Mouse (Mus musculus) R1 (cell line): ENCODE data around the gene Cst3.

Source experiments
- DNase-seq: peaks from one replicate; pipeline ENCODE4 v3.0.0-alpha.2; 2018; ENCODE audit warnings: low read depth, low spot score

Gene Cst3

DNA sequence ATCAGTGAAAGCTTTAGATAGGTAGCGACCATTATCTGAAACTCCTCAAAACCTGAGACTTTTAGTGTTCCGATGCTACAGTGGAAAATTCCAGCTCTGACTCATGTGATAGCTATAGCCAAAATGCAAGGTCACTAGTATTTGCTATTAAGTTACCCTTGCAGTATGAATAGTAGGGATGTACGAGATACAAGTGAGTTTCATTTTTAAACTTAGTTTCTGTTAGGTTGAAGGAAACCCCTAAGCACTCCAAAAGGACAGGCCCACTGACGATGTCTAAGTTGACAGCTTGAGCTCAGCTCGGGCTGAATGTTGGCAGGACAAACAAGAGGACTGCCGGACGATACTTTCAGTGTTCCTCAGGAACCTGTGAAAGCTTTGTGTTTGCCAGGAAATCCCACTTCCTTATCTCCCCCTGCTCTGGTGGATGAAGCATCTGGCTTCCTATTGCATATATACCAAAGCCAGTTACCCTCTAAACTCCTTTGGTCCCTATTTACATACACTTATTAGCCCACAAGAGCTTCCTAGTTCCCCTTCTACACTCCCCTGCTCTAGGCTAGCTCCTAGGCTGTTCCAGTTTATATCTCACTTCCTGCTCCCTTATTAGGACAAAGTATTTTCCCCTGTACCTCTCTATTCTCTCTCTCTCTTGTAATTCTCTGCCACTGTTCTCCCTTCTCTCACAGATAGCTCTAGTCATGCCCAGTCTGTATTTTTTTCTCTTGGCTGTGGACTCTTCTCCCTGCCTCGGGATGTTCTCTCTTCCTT lies 18.7 kb downstream of the Cst3 start:
- DNase-seq = no peak

DNA sequence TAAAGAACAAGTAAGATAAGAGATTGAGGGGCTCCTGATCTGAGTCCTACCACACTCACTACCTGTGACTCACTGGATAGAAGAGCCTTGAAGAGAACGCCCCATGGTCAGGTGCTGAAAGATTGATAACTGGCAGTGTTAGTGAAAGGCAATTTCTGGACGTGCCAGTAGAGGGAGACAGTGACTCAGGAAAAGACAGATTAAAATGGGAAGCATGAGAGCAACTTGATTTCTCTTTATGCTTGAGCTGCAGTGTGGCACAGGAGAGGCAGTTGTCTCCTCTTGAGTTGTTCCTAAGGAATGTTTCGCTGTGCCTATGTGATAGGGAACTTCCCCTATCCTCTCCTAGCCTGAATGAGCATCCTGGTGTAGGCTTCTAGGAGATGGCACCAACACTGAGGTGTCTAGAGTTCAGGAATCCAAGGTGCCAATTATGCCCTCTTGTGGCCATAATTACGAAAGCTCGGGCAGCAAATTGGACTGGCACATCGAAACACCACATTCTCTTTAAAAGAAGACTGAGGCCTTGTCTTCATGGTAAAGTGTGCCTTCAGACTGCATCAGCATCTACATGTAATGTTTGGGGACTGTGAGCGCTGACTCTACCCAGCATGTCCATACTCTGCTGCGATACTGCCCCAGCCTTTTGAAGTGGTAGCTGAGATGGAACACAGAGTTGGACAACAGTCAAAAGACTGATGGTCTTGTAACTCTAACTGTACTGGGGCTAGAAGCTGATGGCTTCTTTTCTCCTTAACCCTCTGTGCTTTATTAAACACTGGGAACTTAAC lies 24.2 kb downstream of the Cst3 start:
- peak; percentile 86 for DNase-seq

GRCm38 (mm10) chr2:148839224-148839623 lies 36.3 kb downstream of the Cst3 start:
- DNase-seq = no peak

DNA sequence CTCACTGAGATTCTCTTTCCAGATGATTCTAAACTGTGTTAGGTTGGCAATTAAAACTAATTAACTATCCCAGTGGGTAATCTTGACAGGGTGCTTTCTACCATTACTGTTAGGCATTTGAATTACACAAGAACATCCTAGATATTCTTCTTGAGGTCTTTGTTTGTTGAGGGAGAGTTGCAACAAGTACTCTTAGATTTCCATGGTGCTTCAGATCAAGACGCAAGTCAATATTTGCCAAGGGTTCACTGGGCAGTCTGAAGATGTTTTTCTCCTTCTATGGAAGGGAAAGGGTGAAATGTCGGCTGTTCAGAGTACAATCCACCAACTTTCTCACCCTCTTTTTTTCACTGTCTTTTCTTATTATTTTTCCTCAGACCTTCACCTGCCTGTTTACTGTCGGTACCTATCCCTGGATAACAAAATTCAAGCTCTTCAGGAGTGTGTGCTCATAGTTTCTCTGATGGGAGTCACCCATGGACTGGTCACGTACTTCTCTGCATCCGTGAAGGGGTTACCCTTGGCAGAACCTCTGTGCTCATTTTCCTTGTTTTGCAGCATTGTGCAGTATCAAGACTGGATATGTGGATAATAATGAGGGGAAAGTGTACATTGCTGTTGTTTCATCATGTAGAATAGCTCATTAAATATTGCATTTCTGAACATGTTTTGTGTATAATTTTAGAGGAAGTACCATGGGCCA lies 37.3 kb downstream of the Cst3 start:
- no peak for DNase-seq

DNA sequence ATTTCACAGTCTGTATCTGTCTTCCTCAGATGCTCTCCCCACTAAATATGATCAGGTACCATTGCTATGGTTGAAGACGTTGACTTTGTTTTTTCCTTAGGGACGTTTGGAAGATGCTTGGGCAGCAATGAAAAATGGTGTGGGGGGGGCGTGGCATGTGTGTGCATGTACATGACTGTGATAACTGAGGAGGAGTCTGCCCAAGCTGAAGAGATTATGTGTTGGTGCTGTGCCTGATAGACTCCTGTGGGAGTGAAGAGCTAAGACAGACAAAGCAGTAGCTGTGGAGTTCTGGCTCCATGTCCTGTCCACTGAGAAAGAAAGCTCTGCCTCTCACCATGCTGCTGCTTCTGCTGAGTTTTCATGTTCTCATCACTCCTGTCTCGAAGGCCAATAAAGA lies 40.6 kb downstream of the Cst3 start, which contains the start of gene Cst9:
Cst9 (plus strand) TSS at position 236 of the 400 bp plus-strand sequence.
- DNase-seq = no peak

DNA sequence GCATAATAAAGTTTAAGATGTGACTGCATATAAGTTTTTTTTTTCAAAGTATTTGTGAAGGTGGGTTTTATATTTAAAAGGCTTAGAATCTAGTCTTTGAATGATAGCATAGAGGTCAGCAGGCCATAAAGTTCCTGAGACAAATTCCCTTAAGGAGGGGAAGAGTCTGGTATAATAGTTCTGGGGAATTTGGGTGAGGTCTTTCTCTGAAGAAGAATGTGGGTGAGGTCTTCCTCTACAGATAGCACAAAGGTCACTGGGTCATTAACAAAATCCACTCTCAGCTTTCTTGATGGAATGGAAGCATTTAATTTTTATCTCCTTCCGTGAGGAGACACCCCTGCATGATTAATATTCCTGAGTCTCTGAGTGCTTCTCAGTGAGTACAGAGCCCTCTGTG lies 49.5 kb downstream of the Cst3 start:
- peak; percentile 82 for DNase-seq
